Mouse (Mus musculus) Patski (cell line): ENCODE results near the gene Gapdh. TPM values are rescaled to one million over a fixed set of nuclear protein-coding genes. Genes with fewer than 3 reads are reported as not detected.
A peak's percentile ranks its signal among the peaks of the same experiment; 100 is the strongest.

Source experiments
- ATAC-seq: fragments of 100-300 bp; one replicate; pipeline ENCODE4 v1.8.0; 2021
- CTCF ChIA-PET: fragments of 350-600 bp; sonication (Branson Sonifier 250); formaldehyde crosslinking; loops from one replicate; lab custom pipeline; 2022; ENCODE audit warnings: inconsistent platforms; lab: Charles Lee
- POLR2A ChIA-PET: fragments of 350-600 bp; sonication (Branson Sonifier 250); formaldehyde crosslinking; loops from one replicate; lab custom pipeline; 2022; ENCODE audit warnings: antibody characterized with exemption, inconsistent platforms; lab: Charles Lee
- DNase-seq: peaks from one replicate; pipeline ENCODE4 v3.0.0-alpha.2; 2011; ENCODE audit warnings: low read depth, low spot score
- H3K27me3 ChIP-seq: fragments of 371-371 bp; one replicate; pipeline ENCODE4 v1.5.1; 2021
- CTCF ChIP-seq: fragments of 100-300 bp; IDR thresholded peaks from one replicate; pipeline ENCODE4 v1.5.1; 2021
- in situ Hi-C: fragments of 300-500 bp; cut with MboI; formaldehyde crosslinking; loops from 3 replicates; pipeline ENCODE4 v1.11.1; 2018; ENCODE audit warnings: low pct_unique_long_range_greater_than_20kb, mixed read lengths
- polyA plus RNA-seq: library from polyadenylated mRNA; unstranded; gene quantifications from one replicate; pipeline ENCODE4 v1.2.3, GENCODE M21; 2021

Gapdh gene
- 889 TPM for polyA plus RNA-seq

- ATAC-seq (peak; percentile 84), DNase-seq (no peak)
- ChIA-PET CTCF (interaction anchor here (1.1 kb wide), 3 partner anchors 9 to 105 kb away, joined by 3 to 4 read pairs (median 3); no protein-coding TSS in a partner anchor), POLR2A (interaction anchor here (0.7 to 1.5 kb wide), 5 partner anchors 8 to 69 kb away, joined by 4 to 6 read pairs (median 4); partner anchors contain the start of genes Mrpl51 and Ncapd2)
- TF ChIP-seq CTCF = no peak
- in situ Hi-C loops = no loop called here
- no peaks in the 10 kb centered on the region for H3K27me3 ChIP-seq
Measured at GRCm38 (mm10) chr6:125166051-125166751, at the start of gene Gapdh. TSS of gene Gapdh (minus strand) at chr6:125166467.

GRCm38 (mm10) chr6:125215148-125215954 is 49.1 kb upstream of the Gapdh start, which contains the start of gene Vamp1:
TSS of gene Vamp1 (plus strand) at chr6:125215551.
- peak; percentile 96 for ATAC-seq
- TF ChIP-seq CTCF = no peak
- DNase-seq = peak; percentile 97
- in situ Hi-C loops = loop anchor here (5.0 kb wide), 1 partner anchor 57 kb away; no protein-coding TSS in a partner anchor
- CTCF ChIA-PET = interaction anchor here (1.1 to 2.1 kb wide), 5 partner anchors 10 to 60 kb away, joined by 3 to 10 read pairs (median 6); no protein-coding TSS in a partner anchor
- POLR2A ChIA-PET = interaction anchor here (1.6 kb wide), 1 partner anchor 17 kb away, joined by 4 read pairs; the partner anchor contains the start of gene Tapbpl
- peaks cover 10% of the 10 kb centered on the region for H3K27me3 ChIP-seq

DNA sequence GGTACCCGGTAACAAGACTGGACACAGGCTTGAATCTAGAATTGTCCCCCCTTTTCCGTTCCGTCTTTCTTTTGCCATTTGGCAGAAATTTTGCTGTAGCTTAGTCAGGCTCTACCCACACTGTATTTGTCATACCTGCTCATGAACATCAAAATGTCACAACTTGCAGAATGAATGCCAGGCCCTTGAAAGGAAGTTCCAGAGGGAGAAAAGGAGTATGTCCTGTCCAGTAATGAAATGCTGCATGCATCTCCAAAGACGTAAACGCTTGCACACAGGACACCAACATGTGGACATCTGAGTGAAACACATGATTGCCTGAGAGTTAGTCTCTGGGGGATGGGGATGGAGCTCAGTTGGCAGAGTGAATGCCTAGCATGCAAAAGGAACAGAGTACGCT is 47.4 kb upstream of the Gapdh start:
- DNase-seq (no peak), ATAC-seq (no peak)
- H3K27me3 ChIP-seq = peaks cover 17% of the 10 kb centered on the region
- ChIA-PET CTCF (interaction anchor here (1.1 kb wide), 1 partner anchor 11 kb away, joined by 3 read pairs; no protein-coding TSS in a partner anchor), POLR2A (interaction anchor here (0.6 kb wide), 1 partner anchor 62 kb away, joined by 4 read pairs; no protein-coding TSS in a partner anchor)
- no peak for TF ChIP-seq CTCF
- in situ Hi-C loops = no loop called here

GRCm38 (mm10) chr6:125213129-125213528 is 46.9 kb upstream of the Gapdh start:
- H3K27me3 ChIP-seq = peaks cover 18% of the 10 kb centered on the region
- in situ Hi-C loops = no loop called here
- TF ChIP-seq CTCF = no peak
- ChIA-PET POLR2A (no interaction called here), CTCF (no interaction called here)
- DNase-seq (no peak), ATAC-seq (no peak)

- no peak for DNase-seq
- no peak for TF ChIP-seq CTCF
- in situ Hi-C loops = no loop called here
- ATAC-seq = no peak
- ChIA-PET POLR2A (interaction anchor here (1.0 kb wide), 1 partner anchor 15 kb away, joined by 3 read pairs; no protein-coding TSS in a partner anchor), CTCF (no interaction called here)
- peaks cover 18% of the 10 kb centered on the region for H3K27me3 ChIP-seq
Measured at GRCm38 (mm10) chr6:125212621-125213020, 46.4 kb upstream of the Gapdh start.

GRCm38 (mm10) chr6:125210436-125210835 is 44.2 kb upstream of the Gapdh start:
- ChIA-PET POLR2A (no interaction called here), CTCF (interaction anchor here (1.3 kb wide), 1 partner anchor 61 kb away, joined by 3 read pairs; no protein-coding TSS in a partner anchor)
- ATAC-seq (no peak), DNase-seq (no peak)
- in situ Hi-C loops = no loop called here
- H3K27me3 ChIP-seq = peaks cover 18% of the 10 kb centered on the region
- TF ChIP-seq CTCF = peak; percentile 43

DNA sequence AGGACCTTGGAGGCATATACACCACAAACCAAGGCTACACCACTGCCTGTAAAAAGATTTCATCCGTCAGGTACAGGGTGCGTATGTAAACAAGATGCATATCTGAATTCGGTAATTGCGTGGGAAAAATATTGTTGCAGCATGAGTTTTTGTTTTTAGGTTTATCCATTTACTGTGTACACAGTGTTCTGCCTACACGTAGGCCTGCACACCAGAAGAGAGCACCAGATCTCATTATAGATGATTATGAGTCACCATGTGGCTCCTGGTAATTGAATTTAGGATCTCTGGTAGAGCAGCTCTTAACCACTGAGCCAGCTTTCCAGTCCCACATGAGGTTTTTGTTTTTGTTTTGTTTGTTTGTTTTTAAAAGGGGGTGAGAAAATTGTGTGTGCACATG is 30.9 kb upstream of the Gapdh start:
- in situ Hi-C loops = no loop called here
- ChIA-PET POLR2A (no interaction called here), CTCF (interaction anchor here (3.1 kb wide), 1 partner anchor 74 kb away, joined by 8 read pairs; no protein-coding TSS in a partner anchor)
- TF ChIP-seq CTCF = no peak
- no peak for DNase-seq
- ATAC-seq = no peak
- no peaks in the 10 kb centered on the region for H3K27me3 ChIP-seq

GRCm38 (mm10) chr6:125196301-125196700 is 30.0 kb upstream of the Gapdh start:
- in situ Hi-C loops = no loop called here

GRCm38 (mm10) chr6:125195541-125196075 is 29.3 kb upstream of the Gapdh start:
- ATAC-seq = no peak
- H3K27me3 ChIP-seq = no peaks in the 10 kb centered on the region
- ChIA-PET CTCF (interaction anchor here (3.1 kb wide), 1 partner anchor 76 kb away, joined by 8 read pairs; no protein-coding TSS in a partner anchor), POLR2A (no interaction called here)
- DNase-seq = no peak
- no peak for TF ChIP-seq CTCF
- in situ Hi-C loops = no loop called here

More at GRCm38 (mm10) chr6:125196301-125196700, 30.0 kb upstream of the Gapdh start:
- TF ChIP-seq CTCF = no peak
- DNase-seq (no peak), ATAC-seq (no peak)
- ChIA-PET CTCF (interaction anchor here (3.1 kb wide), 1 partner anchor 75 kb away, joined by 8 read pairs; no protein-coding TSS in a partner anchor), POLR2A (no interaction called here)
- no peaks in the 10 kb centered on the region for H3K27me3 ChIP-seq

DNA sequence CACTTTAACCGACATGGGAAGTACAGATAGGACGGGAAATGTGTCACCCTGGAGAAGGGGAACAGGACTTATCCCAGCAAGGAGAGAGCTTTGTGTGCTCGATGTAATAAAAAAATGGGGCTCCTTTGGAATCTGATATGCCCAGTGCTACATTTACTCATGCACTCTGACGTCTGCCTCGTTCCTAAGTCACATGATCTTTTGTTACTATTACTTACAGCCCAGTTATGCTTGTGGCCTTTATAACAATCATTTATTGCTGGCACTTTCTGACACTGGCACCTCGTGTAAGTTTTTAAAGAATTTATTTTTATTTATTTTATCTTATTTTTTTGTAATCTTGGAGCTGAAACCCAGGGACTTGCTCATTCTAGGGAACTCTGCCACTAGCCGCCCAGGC is 27.1 kb upstream of the Gapdh start:
- ATAC-seq (no peak), DNase-seq (no peak)
- no peak for TF ChIP-seq CTCF
- no peaks in the 10 kb centered on the region for H3K27me3 ChIP-seq
- ChIA-PET CTCF (interaction anchor here (0.9 kb wide), 1 partner anchor 36 kb away, joined by 3 read pairs; no protein-coding TSS in a partner anchor), POLR2A (interaction anchor here (0.6 kb wide), 1 partner anchor 19 kb away, joined by 5 read pairs; no protein-coding TSS in a partner anchor)
- in situ Hi-C loops = no loop called here
